Mouse (Mus musculus) brain, embryonic 14.5 days (tissue): ENCODE results near the gene Dab2ip.

Source experiments
- CTCF ChIP-seq: fragments of 200-500 bp; IDR thresholded peaks from 2 replicates; pipeline ENCODE4 v1.5.1; 2012; ENCODE audit warnings: inconsistent platforms, mild to moderate bottlenecking, moderate library complexity, borderline replicate concordance; ENCODE audit not compliant: insufficient read depth, insufficient read length; ENCODE audit errors: extremely low read depth
- POLR2A ChIP-seq: fragments of 200-500 bp; IDR thresholded peaks from 2 replicates; pipeline ENCODE4 v1.6.1; 2012; ENCODE audit warnings: mild to moderate bottlenecking, inconsistent platforms, borderline replicate concordance; ENCODE audit not compliant: poor library complexity, insufficient read depth, insufficient read length, severe bottlenecking; ENCODE audit errors: extremely low read depth

DNA sequence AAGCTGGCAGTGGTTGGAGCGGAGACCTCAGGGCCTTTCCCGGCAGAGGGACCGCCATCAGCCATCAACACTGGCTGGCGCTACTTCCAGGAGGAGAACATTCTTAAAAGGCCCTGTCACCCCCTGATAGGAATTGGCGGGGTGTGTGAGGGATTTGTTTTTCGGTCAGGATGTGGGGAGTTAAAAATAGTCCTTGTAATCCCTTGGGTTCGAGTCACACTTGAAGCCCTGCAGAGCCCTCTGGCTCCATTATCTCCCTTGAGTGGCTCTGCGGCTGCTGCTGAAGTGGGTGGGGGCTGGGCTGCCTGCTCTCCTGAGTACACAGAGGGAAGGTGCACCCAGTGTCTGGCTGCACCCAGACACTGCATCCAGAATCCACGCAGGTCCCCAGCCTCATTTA is 30.3 kb downstream of the Dab2ip start:
- TF ChIP-seq CTCF = no peak
- no peak for TF ChIP-seq POLR2A
